Mouse (Mus musculus): Measurements from ENCODE around the gene Ubp1.
A peak's percentile ranks its signal among the peaks of the same experiment; 100 is the strongest.

Ubp1 gene

GRCm38 (mm10) chr9:113970041-113970440 is 39.3 kb downstream of the Ubp1 start:
- peak in 1 of 2 experiments; percentile 44 for DNase-seq

- DNase-seq = no peak
Measured at GRCm38 (mm10) chr9:113971615-113972014, 40.9 kb downstream of the Ubp1 start.

DNA sequence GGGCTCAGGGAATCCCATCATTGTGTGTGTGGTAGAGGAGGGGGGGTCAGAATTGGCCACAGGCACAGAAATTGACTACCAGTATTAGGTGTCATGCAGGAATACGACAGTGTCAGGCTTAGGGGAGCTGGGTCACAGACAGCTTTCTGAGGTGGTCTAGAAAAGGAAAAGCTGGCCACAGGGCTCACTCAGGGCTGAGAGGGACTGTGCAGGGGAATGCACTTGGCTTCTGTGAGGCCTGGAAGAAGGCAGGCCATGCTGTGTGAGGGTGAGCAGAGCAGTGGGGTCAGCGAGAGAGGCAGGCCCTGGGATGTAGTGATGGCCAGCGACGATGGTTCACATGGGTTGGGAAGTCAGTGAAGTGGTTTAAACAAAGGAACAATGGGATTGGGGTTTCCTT is 43.1 kb downstream of the Ubp1 start:
- DNase-seq = no peak

DNA sequence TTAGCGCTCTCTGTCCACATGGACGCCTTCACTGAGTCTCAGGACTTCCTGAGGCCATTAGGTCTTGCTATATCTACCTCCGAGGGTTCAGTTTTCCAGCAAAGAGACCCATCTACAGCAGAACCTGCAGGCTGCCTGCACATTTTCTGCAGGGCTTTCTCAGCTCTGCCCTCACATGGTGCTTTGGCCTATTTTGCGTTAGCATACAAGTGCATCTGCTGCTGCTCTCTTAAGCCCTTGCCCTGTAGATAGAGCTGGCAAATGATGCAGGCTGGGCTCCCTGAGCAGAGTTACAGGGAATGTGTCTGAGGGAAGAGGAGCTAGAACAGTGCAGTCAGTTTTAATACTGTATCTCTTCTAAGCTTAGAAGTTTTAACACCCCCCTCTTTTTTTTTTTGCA is 44.2 kb downstream of the Ubp1 start:
- DNase-seq = no peak

- no peak for DNase-seq
Measured at GRCm38 (mm10) chr9:113975442-113975841, 44.7 kb downstream of the Ubp1 start.

- DNase-seq = no peak
Measured at GRCm38 (mm10) chr9:113976264-113976663, 45.5 kb downstream of the Ubp1 start.

DNA sequence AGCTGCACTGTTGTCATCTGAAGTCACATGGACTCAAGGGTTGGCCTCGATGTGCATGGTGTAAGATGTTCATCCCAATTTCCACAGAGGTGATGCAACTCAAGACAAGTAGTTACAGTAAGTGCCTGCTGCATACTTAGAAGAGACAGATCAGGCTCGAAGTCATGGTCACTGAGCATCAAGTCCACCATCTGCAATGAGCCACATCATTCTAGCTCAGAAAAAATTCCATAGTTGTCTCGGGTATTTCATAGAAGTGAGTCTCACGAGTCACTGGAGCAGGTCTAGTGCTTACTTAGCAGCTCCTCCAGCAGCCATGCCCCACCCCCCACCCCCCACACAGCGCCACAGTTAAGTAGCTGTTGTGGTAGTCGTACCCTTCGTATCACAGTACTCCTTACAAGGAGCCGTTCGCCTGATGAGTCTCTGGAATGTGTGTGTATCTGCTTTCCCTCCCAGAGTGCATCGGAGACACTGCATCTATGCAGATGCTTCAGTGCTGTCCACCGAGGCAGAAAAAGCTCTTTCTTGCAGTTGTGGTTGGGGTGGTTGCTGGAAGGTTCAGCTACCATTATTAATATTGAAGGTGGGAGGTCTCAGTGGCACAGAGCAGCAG is 46.6 kb downstream of the Ubp1 start:
- DNase-seq = no peak

GRCm38 (mm10) chr9:113978656-113979055 is 47.9 kb downstream of the Ubp1 start:
- DNase-seq = no peak

DNA sequence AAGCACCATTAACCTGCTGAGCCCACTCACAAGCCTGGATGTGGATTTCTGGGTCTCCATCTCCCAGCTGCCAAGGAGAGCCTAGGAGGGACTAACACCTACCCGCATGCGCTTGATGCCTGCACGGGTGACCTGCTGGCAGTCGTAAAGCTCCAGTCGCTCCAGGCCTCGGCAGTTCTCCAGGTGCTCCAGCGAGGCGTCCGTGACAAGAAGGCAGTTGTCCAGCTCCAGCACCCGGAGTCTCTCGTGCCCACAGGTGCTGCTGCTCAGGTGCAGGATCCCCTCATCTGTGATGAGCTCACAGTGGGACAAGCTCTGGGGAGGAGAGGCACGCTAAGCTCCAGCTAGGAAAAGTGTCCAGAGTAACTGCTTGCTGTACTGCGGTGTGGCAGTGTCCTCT is 48.6 kb downstream of the Ubp1 start:
- DNase-seq = peak; percentile 63 to 79

GRCm38 (mm10) chr9:113981099-113981880 is 50.6 kb downstream of the Ubp1 start:
- peak; percentile 32 to 61 for DNase-seq

- DNase-seq = no peak
Measured at GRCm38 (mm10) chr9:113982451-113982850, 51.7 kb downstream of the Ubp1 start.

GRCm38 (mm10) chr9:113982883-113983670 is 52.3 kb downstream of the Ubp1 start:
- DNase-seq = peak; percentile 9 to 56

GRCm38 (mm10) chr9:113984946-113985620 is 54.3 kb downstream of the Ubp1 start:
- DNase-seq = peak; percentile 83 to 87

DNA sequence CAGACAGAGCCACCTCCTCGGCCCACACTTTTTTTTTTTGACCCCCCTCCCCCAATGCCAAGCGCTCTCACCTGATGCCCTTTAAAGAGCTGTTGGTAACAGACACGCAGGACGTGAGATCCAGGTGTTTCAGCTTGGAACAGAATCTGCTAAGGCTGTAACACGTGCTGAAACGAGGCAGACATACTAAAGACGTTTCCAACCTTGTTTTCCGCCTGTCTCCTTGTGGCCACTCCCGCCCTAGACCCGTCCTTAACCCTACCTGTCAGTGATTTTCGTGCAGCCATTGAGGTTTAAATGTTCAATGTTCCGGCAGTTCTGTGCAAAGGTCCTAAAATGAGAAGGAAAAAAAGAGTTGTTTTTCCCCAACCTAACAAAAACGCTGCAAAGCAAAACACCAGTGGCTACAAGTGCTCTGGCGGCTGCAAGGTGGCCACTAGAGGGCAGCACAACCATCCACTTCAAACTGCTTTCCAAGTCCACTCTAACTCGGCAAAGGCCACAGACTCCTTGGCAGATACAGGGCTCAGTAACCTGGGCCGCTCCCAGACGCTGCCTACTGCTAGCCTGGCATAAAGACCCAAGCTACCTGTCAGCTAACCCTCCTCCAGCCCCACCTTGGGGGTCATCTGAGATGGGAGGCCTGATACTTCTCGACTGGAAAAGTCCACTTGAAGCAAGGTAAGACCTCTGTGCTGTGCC is 60.0 kb downstream of the Ubp1 start:
- peak; percentile 88 to 92 for DNase-seq

- DNase-seq = no peak
Measured at GRCm38 (mm10) chr9:113992810-113993209, 62.1 kb downstream of the Ubp1 start.

DNA sequence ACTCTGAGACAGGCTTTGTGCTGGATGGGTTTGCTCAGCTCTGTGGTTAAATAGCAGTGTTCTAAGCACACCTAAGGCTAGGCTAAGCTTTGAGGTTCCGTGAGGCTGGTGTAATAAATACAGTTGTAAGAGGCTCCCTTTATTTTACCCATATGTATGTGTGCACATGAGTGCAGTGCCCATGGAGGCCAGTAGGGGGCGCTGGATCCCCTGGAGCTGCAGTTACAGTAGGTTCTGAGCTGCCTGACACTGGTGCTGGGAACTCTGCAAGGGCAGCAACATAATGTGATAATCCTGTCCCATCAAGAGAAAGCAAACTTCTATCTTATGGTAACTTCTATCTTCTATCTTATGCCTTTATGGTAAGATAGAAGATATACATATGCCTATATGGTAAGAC is 67.6 kb downstream of the Ubp1 start:
- no peak for DNase-seq

GRCm38 (mm10) chr9:114006801-114007200 is 76.1 kb downstream of the Ubp1 start:
- peak; percentile 72 to 83 for DNase-seq

DNA sequence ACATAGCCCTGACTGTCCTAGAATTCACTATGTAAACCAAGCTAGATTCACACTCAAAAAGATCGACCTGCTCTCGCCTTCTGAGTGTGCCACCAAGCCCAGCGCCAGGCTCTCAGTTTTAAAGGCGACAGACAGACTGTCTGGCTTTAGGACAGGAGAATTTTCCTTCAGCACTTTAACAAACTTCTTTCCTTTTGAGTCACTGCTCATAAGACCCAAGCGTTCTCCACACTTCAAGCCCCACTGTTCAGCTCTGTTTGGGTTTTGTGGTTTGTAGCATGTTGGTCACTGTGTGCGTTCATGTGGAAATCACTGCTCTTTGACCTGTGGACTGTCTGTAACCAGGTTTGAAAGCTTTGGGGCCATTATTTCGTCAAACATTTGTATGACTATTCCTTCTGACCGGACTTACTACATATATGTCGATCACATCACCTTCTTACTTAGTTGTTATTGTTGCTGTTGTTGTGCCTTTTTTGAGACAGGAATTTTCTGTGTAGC is 77.2 kb downstream of the Ubp1 start:
- DNase-seq = peak in 1 of 2 experiments; percentile 45

DNA sequence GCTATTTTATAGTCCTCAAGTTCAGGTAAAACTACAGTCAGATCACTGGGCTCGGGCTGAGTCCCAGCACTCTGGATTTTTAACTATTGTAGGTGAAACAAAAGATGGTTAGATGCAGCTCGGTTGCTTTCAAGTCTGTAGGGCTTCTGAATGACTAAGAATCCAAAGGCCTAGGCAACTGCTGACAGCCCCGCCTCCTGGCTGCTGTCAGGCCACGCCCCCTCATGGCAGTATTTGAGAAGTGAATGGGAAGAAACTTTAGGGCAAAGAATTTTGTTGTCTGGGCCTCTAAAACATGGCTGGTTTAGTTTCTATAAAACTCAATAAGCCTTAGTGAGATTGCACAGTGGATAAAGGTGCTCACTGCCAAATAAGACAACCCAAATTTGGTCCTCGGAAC is 78.8 kb downstream of the Ubp1 start:
- DNase-seq = peak in 1 of 2 experiments; percentile 13

GRCm38 (mm10) chr9:114011203-114011602 is 80.5 kb downstream of the Ubp1 start:
- DNase-seq = no peak

GRCm38 (mm10) chr9:114014034-114014433 is 83.3 kb downstream of the Ubp1 start:
- DNase-seq = no peak

GRCm38 (mm10) chr9:114015724-114016123 is 85.0 kb downstream of the Ubp1 start:
- DNase-seq = peak in 1 of 2 experiments; percentile 22
